Mouse (Mus musculus) neutrophil, adult 5-6 weeks (primary cell): ENCODE results near the gene Fam118a. TPM values are rescaled to one million over a fixed set of nuclear protein-coding genes. Genes with fewer than 3 reads are reported as not detected.
"Not testable (repeated sequence)": the region's sequence is repeated elsewhere in the genome, so short reads cannot be mapped to it uniquely, and the experiment has no call there.

Experiments
- ATAC-seq: fragments of 151-379, 151-347 bp; 2 replicates; pipeline ENCODE4 v1.8.0; 2017; ENCODE audit warnings: mild to moderate bottlenecking, moderate TSS enrichment; ENCODE audit not compliant: insufficient number of reproducible peaks, poor library complexity, low FRiP score, severe bottlenecking; ENCODE audit errors: extremely low read depth
- total RNA-seq: library from RNA; stranded (forward); fragments of 200-1000 nt; gene quantifications from 2 replicates; pipeline ENCODE4 v1.2.3, GENCODE M21; 2017

The Fam118a gene
- total RNA-seq, result 9.4 and 13.8 TPM in 2 replicates

DNA sequence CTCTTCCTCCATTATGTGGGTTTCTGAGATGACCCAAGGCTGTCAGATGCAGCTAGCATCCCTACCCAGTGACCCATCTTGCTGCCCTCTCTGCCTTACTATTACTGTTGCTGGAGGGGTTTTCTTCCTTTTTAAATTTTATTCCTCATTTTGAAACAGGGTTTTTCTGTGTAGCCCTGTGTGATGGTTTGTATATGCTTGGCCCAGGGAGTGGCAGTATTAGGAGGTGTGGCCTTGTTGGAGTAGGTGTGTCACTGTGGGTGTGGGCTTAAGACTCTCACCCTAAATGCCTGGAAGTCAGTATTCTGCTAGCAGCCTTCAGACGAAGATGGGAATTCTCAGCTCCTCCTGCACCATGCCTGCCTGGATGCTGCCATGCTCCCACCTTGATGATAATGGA is at the start of gene Fam118a:
Gene Fam118a, plus strand, starts transcription at position 301 of the 400 bp plus-strand sequence.
- not testable (repeated sequence) for ATAC-seq

DNA sequence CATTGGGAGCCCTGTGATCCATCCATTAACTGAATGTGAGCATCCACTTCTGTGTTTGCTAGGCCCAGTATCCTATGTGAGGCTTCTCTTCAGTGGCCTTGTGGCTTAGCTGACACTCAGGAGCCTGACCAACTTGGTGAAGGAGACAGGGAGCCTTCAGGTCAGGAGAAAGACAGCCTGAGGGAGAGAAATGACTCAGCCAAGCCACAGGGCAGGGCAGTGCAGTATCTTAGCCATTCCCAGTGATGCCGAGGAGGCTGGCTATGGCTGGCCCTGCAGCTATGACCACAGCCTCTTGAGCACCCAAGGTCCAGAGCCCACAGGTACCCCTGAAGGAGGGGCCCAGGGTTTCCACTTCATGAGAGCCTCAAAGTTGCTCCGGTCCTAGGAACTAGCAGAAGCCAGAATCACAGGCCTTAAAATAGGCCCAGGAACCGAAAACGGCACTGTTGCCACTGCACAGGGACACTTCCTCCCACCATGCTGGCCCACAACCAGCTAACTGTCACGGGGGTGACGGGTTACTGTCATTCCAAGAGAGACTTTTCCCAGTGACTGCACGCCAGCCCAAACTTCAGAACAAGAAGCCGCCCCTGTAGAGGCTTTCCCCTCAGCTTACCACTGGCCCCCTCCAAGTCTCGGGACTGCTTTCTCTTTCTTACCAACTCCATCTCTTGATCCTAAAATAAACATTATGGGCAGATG is 47.0 kb upstream of the Fam118a start:
- no peak for ATAC-seq

GRCm38 (mm10) chr15:84982888-84983287 is 45.9 kb upstream of the Fam118a start:
- no peak for ATAC-seq

- ATAC-seq, result no peak
These were observed 45.0 kb upstream of the Fam118a start for GRCm38 (mm10) chr15:84983721-84984120.

GRCm38 (mm10) chr15:84985516-84986160 is 43.1 kb upstream of the Fam118a start:
- ATAC-seq, result no peak

DNA sequence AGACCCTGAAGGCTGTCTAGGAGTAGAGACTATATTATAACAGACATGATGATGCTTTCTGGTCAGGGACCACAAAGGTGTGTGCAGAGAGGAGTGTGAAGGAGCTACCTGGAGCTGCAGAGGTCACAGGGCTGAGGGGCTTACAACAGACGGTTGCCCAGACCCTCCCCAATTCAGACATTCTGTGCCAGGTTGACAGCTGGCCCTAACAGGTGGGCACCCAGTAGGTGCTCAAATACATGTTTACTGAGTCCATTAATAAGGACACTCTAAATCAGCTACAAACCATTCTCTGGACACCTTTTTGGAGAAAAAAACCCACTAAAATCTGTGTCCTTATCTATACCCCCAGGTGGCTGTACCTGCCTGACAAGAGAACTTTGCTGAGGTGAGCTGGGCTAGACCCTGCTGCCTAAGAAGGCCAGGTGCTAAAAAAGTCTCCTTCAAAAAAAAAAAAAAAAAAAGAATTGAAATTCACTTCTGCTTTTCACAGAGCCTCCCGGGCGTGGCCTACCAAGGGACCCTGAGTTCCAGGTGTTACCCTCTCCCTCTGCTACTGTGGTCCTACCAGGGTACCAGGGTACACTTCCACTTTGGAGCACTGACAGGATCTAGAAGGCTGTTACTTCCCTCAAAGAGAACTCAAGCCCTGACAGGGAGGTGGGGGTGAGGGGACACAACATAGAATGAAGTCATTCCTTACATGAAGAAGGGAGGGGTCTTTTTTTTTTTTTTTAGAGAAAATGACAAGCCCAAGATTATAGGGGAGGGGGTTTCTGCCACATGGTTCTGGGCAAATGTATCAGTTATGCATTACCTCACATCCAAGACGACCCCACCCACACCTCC is 42.4 kb upstream of the Fam118a start:
- ATAC-seq, result peak; percentile 26; the same call in 1 of the 2 replicates

DNA sequence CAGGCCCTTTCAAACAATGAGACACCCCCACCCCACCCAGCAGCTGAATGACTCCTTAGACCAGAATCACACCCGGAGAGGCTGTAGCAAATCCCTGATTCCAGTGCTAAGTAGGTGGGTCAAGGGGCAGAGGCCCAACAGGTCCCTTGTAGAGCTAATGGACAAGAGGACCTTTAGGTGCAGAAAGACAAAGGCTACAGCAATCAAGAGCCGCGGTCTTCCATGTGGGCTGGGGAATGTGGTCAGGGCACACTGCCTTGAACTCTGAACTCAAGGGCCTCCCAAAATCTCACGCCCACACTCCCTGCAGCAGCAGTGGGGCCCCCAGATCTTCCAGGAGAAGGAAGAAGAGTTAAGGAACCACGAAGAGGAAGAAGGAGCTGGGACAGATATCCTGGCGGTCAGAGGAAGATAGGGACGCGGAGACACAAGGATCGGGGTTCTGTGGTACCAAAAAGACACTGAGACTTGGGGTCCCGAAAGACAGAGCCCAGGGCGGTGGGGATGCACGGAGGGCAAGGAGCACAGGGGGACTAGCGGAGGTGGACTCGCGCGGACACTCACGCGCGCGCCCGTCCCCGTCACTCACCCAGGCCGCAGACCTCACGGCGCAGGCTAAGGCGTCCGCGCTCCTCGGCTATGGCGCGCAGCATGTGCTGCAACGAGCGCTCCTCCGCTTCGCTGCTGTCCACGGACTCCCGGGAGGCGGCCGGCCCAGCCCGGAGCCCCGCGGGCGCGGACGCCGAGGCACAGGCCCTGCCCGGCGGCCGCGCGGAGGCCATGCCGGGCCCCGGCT is 41.5 kb upstream of the Fam118a start:
- no peak for ATAC-seq

DNA sequence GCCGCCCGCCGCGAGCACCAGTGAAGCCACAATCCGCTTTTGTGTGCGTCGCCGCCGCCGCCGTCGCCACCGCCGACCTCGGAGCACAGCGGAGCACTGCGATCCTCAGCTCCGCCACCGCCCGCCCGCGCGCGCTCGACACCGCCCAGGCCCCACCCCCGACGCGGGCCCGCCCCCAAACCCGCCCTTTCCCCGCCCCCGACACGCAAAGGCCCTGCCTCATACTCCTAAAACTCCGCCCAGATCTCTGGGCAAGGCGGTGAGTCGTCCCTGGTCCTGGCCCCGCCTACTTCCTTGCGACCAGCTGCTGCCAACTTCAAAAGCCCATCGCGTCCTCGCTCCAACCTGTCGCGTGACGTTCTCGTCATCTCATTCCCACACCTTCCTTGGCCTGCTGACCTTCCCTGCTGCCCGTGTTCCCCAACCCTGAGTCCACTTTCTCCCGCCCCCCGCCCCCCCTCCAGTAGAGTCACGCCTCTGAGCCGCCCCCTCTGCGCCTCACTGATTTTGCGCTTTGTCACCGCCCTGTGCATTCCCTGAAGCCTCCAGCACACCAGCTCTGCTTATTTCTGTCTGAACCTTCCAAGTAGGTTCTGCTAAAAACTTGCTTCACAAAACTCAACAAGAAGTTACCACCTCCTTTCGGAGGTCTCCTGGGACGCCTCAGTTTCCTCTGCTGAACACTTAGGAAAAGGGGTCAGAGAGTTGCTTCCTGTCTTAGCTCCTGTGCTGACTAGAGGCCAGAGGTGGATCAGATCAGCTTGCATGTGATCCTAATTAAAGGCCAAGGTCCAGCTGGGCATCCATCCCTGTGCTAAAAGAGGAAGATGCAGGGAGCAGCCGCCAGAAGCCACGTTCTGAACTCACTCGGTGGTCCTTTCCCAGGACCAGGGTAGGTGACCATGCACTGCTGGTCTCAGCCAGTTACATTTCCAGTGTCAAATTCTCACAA is 40.6 kb upstream of the Fam118a start, which contains the start of gene 5031439G07Rik:
Gene 5031439G07Rik, minus strand, starts transcription at position 678 of the 952 bp plus-strand sequence.
- peak; percentile 94 for ATAC-seq

- ATAC-seq, result no peak
These were observed 39.6 kb upstream of the Fam118a start for GRCm38 (mm10) chr15:84989098-84989497.

DNA sequence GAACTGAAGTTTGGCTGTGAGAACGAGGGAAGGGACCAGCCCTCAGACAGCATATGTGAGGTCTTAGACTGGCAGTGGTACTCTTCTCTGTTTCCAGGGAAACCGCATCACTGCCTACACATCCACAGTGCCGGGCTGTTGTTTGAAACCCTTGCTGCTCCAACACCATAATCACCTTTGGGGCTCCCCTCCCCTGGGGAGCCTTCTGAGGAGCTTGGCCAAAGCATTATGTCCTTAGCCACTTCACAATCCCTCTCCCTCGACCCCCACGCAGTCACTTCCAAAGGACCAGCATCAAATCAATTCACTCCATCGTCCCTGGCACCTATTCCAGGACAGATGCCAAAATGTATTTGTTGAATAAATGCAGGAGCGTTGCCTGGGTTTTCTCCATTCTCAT is 39.0 kb upstream of the Fam118a start:
- ATAC-seq, result no peak

DNA sequence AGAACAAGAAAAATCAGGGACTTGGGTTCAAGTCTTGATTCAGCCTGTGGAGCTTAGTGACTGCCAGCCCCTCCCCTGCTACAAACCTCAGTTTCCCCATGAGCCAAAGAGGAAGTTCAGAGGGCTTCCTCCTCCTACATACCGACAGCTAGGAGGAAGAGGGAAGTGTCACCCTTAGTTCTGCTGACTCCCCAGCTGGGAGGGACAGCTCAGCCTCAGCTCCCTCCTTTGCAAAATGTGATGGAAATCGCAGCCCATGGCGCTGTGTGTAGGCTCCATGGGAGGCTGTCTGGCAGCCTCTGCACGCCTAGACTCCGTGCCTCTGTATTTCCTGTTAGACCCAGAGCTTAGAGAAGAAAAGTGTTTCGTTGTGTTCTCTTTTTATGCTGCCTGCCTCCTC is 34.2 kb upstream of the Fam118a start:
- ATAC-seq, result peak; percentile 66; the same call in 1 of the 2 replicates

GRCm38 (mm10) chr15:84995041-84995440 is 33.7 kb upstream of the Fam118a start:
- peak; percentile 59 for ATAC-seq

DNA sequence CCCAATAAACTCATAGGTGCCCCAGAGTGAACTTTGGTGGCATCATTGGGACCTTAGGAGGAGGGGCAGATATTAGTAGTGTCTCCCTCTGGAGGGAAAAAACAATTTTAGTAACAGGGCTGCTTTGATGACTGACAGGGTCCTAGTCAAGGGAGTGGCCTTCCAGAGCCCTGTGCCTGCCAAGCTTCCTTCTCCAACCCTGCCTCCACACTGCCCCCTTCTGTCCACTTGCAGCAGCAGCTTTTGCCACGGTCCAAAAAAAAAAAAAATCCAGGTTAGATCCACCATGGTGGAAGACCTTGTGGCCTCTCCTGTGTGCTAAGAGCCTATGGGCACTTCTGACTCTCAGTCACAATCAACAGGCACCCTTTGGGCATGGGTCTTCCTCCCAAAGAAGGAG is 32.8 kb upstream of the Fam118a start:
- ATAC-seq, result peak; percentile 64

- no peak for ATAC-seq
These were observed 30.8 kb upstream of the Fam118a start for GRCm38 (mm10) chr15:84997768-84998454.

- peak; percentile 30; the same call in 1 of the 2 replicates for ATAC-seq
These were observed 28.8 kb upstream of the Fam118a start for GRCm38 (mm10) chr15:84999911-85000310.

- ATAC-seq, result peak; percentile 80
These were observed 27.5 kb upstream of the Fam118a start for GRCm38 (mm10) chr15:85000984-85001982.
